Mouse (Mus musculus): ENCODE data around the gene Fxn. TPM values are rescaled to one million over a fixed set of nuclear protein-coding genes. Genes with fewer than 3 reads are reported as not detected.

Gene Fxn
- total RNA-seq, 1 experiment from 2014 or later: 29.9 TPM

Other genes with a start within 250 kb of the Fxn start
- gene Fam189a2, start 249.6 kb downstream of the Fxn start, total RNA-seq (2017): not detected in 2 replicates
- gene Tjp2, start 55.6 kb downstream of the Fxn start, total RNA-seq (2017): 5.8 and 6.3 TPM in 2 replicates
- gene Fam122a, start 196.8 kb upstream of the Fxn start, total RNA-seq (2017): 11.7 and 16.3 TPM in 2 replicates